Mouse (Mus musculus) effector memory CD4-positive, alpha-beta T cell, adult 7 months (primary cell): ENCODE measurements around the gene Olfr155. TPM values are rescaled to one million over a fixed set of nuclear protein-coding genes. Genes with fewer than 3 reads are reported as not detected.

Experiments
- polyA plus RNA-seq: library from polyadenylated mRNA; unstranded; fragments of 100-300 nt; shearing (Covaris generic); gene quantifications from one replicate; pipeline ENCODE4 v1.2.1, GENCODE M21; 2017

The Olfr155 gene
- polyA plus RNA-seq, result 0.22 TPM

DNA sequence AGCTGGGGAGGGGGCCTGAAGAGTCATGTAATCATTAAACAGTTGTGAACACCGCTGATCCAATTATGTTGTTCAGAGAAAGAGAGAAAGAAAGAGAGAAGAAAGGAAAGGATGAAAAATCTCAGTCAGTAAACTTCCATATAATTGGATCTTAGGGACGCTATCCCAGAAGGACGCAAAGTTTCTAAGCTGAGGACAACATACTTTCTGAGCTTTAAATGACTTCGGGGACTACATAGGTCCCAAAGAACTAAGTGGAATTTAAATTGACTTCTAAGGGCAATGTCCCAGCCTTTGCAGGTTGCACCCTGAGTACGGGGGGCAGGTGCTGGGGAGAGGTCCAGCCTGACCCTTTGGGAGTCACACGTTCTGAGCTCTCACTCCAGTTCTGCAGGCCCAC is at the start of gene Olfr155:
Gene Olfr155 (plus strand): TSS at position 301 of the 400 bp plus-strand sequence.

GRCm38 (mm10) chr4:43823845-43824337 is 27.5 kb upstream of the Olfr155 start, which contains the start of gene Olfr156:
Gene Olfr156 (minus strand): TSS chr4:43823895.

DNA sequence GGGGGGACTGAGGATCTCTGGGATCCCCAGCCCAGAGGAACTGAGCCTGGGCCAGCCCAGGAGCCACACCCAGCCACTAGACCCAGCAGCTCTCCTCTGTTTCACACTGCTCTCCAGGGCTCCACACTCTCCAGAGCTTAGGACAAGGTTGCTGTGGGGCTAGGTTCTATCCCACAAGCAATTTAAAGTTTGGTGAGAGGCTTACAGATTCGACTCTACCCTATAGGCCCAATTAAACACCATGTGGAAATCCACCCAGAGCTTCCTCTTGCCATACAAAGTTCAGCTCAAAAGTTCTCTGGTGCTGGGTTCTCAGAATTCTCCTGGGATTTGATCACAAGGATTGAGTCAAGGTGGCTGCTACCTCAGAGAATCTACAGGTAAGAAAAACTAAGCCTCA is 11.3 kb upstream of the Olfr155 start, which contains the start of gene Olfr157:
Gene Olfr157 (minus strand): TSS at position 101 of the 400 bp plus-strand sequence.

DNA sequence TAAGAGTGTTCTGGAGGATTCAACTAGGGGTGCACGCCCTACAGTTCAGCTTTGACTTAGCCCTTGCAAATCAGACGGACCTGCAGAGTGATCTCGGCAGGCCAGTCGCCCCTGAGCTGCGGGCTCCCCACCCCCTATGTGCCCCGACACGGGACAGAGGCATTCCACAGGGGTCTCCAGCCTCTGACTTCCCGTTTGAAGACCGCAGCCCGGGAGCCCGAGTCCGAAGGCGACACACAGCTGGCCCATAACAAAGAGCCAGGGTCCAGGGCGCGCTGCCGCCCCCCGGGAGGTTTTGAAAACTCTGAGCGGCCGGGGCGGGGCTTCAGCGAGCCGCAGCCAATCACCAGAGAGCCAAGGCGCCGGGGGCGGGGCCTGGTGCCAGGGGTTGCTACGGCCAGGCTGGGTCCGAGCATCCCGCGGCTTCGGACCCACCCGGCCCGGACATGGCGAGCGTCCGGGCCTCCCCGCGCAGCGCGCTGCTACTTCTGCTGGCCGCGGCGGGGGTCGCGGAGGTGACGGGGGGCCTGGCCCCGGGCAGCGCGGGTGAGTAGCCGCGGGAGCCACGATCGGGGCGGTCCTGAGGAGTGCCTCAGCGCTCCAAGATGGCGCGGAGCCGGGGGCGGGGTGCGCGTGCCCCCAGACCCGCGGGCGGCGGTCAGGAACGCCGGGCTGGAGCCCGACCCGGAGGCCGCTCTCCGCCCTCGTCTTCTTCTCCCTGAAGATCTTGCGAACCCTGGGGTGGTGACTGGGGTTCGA is 24.0 kb downstream of the Olfr155 start, which contains the start of gene Reck:
Gene Reck (plus strand): TSS at position 371 of the 759 bp plus-strand sequence.

Other genes starting within 250 kb of the Olfr155 start
- 0.13 TPM for gene Npr2, start 219.6 kb upstream of the Olfr155 start, polyA plus RNA-seq
- not detected for gene Spag8, start 198.0 kb upstream of the Olfr155 start, polyA plus RNA-seq
- 54.9 TPM for gene Hint2, start 195.1 kb upstream of the Olfr155 start, polyA plus RNA-seq
- 1.4 TPM for gene Tmem8b, start 182.6 kb upstream of the Olfr155 start, polyA plus RNA-seq
- gene Fam221b, start 182.4 kb upstream of the Olfr155 start, polyA plus RNA-seq, result 1.5 TPM
- not detected for gene Olfr70, start 150.8 kb upstream of the Olfr155 start, polyA plus RNA-seq
- gene Olfr71, start 141.3 kb upstream of the Olfr155 start, polyA plus RNA-seq, result 0.15 TPM
- gene Hrct1, start 124.4 kb upstream of the Olfr155 start, polyA plus RNA-seq, result not detected
- 0.41 TPM for gene Spaar, start 121.5 kb upstream of the Olfr155 start, polyA plus RNA-seq
- not detected for gene Olfr159, start 80.6 kb upstream of the Olfr155 start, polyA plus RNA-seq
- gene Olfr156, start 27.7 kb upstream of the Olfr155 start, polyA plus RNA-seq, result 0.95 TPM
- gene Olfr157, start 11.4 kb upstream of the Olfr155 start, polyA plus RNA-seq, result 0.35 TPM
- gene Reck, start 24.0 kb downstream of the Olfr155 start, polyA plus RNA-seq, result 7.7 TPM
- gene Glipr2, start 105.8 kb downstream of the Olfr155 start, polyA plus RNA-seq, result 183 TPM
- not detected for gene Ccin, start 131.9 kb downstream of the Olfr155 start, polyA plus RNA-seq
- 188 TPM for gene Clta, start 152.9 kb downstream of the Olfr155 start, polyA plus RNA-seq
- 43.9 TPM for gene Gne, start 232.6 kb downstream of the Olfr155 start, polyA plus RNA-seq